Mouse (Mus musculus): ENCODE results near the gene Rnls. TPM values are rescaled to one million over a fixed set of nuclear protein-coding genes. Genes with fewer than 3 reads are reported as not detected.
"Not testable (repeated sequence)": the region's sequence is repeated elsewhere in the genome, so short reads cannot be mapped to it uniquely, and the experiment has no call there.

Gene Rnls
- polyA plus RNA-seq (2016; fragmentation: Nextera tagmentation; extraction: Ambion mirVana) = 8.2 and 8.7 TPM in 2 replicates

DNA sequence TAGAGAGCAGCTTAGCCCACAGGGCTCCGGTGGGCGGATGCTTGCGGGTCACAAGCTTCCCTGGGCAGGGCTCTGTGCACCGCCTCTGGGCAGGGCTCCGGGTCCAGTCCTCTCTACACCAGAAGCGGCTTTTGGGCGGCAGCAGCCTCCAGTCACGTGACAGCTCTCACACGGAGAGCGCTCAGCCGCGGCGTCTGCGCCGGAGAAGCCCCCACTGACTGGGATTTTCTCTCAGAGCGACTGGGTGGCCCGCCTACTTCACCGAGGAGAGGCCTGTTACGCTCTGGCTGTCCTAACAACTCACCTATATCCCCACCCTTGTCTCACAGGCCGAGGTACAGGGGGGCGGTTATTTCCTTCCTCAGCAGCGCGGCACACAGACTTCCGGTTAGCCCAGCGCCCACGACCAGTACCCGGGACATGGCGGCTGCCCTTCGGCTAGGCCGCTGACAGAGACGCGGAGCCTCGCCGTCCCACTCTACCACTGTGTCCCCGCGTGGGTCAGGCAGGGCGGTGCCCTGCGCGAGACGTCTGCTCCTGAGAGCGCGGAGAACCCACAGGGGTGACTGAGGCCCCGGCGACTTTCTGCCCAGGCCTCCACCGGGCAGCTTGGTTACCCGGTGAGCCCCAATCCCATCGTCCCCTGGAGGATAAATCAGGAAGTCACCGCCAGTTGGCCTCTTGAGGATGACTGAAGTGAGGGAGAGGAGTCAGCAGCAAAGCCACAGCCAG is at the start of gene Rnls:
TSS of gene Rnls (minus strand) at position 645 of the 732 bp plus-strand sequence.
- Histone ChIP-seq H3K27ac (peak within 1 kb of the TSS; percentile 80), H3K4me2 (replicated peaks) (peak within 1 kb of the TSS; percentile 67), H3K9me3 (no peaks in the 10 kb centered on the region), H3K9ac (peak within 1 kb of the TSS; percentile 79), H3K36me3 (no peaks in the 10 kb centered on the region), H3K4me3 (peak within 1 kb of the TSS; percentile 58), H3K4me1 (0 out of 2 replicates have a peak, but pooled peaks cover 2% of the 10 kb centered on the region), H3K27me3 (replicated peaks) (no peaks in the 10 kb centered on the region)
- 1% methylated on average over 48 of the region's 48 CpGs for WGBS
- ATAC-seq (ENCODE audit: low FRiP score, low read depth) = peak; percentile 99

- 57% methylated on average over 2 of the region's 2 CpGs for WGBS
- H3K4me2 ChIP-seq (replicated peaks) = no peak overlapping the region
- no peaks in the 10 kb centered on the region for H3K4me1 ChIP-seq
- no peaks in the 10 kb centered on the region for H3K9me3 ChIP-seq
- H3K27me3 ChIP-seq (replicated peaks) = no peaks in the 10 kb centered on the region
- ATAC-seq (ENCODE audit: low FRiP score, low read depth) = no peak
- H3K4me3 ChIP-seq = no peak overlapping the region
- no peaks in the 10 kb centered on the region for H3K36me3 ChIP-seq
- no peak overlapping the region for H3K27ac ChIP-seq
- no peak overlapping the region for H3K9ac ChIP-seq
Observed at GRCm38 (mm10) chr19:33429457-33429856, 37.4 kb upstream of the Rnls start.

DNA sequence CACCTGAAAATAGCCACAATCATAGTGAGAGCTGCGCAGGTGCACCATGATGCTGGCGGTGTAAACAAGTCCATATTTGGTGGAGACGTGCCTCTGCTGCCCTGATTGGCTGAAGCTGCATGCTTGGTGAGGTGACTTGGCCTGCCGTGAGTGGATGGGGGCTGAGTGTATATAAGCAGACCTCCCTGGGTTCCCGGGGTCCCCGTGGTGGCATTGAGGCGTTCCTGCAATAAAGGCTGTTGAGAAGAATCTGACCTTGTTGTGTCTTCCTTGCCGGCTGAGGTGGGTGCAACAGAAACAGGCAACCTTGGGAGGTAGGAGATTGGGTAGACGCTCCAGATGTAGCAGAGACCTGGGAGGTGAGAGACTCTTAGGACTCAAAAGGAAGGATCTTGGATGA is 27.3 kb upstream of the Rnls start:
- H3K27ac ChIP-seq; H3K4me3 ChIP-seq; ATAC-seq (ENCODE audit: low FRiP score, low read depth); H3K27me3 ChIP-seq (replicated peaks); H3K4me2 ChIP-seq (replicated peaks); H3K9me3 ChIP-seq; H3K4me1 ChIP-seq; H3K36me3 ChIP-seq; H3K9ac ChIP-seq: not testable (repeated sequence)
- 82% methylated on average over 9 of the region's 9 CpGs for WGBS

DNA sequence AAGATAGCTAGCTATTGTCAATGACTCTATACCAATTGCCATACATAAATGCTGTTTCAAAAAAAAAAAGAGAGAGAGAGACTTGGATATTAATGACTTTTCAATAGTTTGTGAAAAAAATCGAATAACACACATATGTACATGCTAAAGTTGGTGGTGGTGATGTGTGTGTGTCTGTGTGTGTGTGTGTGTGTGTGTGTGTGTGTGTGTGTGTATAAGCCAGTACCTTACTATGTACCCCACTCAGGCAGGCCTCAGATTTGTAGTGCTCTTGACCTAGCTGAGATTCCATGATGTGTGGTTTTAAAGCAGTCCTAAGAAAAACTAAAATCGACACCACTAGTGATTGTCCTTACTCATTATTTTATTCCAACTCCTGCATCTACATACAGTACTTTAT is 11.3 kb downstream of the Rnls start:
- Histone ChIP-seq H3K4me3 (no peak overlapping the region), H3K36me3 (no peaks in the 10 kb centered on the region), H3K4me1 (no peaks in the 10 kb centered on the region), H3K9ac (no peak overlapping the region), H3K27me3 (replicated peaks) (no peaks in the 10 kb centered on the region), H3K9me3 (no peaks in the 10 kb centered on the region), H3K27ac (no peak overlapping the region), H3K4me2 (replicated peaks) (no peak overlapping the region)
- WGBS = 77% methylated on average over 2 of the region's 2 CpGs
- 0 out of 2 replicates have a peak, but pooled peaks have one; percentile 48 for ATAC-seq (ENCODE audit: low FRiP score, low read depth)

- no peak overlapping the region for H3K27ac ChIP-seq
- H3K9me3 ChIP-seq = no peaks in the 10 kb centered on the region
- H3K4me2 ChIP-seq (replicated peaks) = no peak overlapping the region
- no peaks in the 10 kb centered on the region for H3K36me3 ChIP-seq
- 0 out of 2 replicates have a peak, but pooled peaks have one; percentile 17 for ATAC-seq (ENCODE audit: low FRiP score, low read depth)
- no peaks in the 10 kb centered on the region for H3K4me1 ChIP-seq
- H3K9ac ChIP-seq = no peak overlapping the region
- no peak overlapping the region for H3K4me3 ChIP-seq
- no peaks in the 10 kb centered on the region for H3K27me3 ChIP-seq (replicated peaks)
- 23% methylated on average over 3 of the region's 3 CpGs for WGBS
Observed at GRCm38 (mm10) chr19:33380386-33380785, 11.7 kb downstream of the Rnls start.

DNA sequence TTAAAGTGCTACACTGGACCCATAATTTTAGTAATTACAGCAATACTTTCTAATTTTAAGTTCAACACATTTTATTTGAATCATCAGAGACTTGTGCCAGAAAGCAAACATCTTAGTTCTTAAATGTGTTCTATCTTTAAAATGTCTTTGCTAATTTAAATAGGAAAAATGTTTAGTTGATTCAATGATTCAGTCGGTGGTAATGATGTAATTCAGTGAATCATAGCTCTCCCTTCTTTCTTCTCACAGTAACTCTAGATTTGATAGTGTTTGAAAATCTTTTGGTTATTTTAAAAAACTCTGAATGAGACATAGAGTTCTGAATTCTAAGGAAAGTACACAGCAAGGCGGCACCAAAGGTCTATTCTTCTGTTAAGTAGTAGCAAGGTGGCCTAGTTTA is 23.3 kb downstream of the Rnls start:
- Histone ChIP-seq H3K9ac (no peak overlapping the region), H3K4me3 (no peak overlapping the region), H3K36me3 (no peaks in the 10 kb centered on the region), H3K27ac (no peak overlapping the region), H3K4me1 (no peaks in the 10 kb centered on the region), H3K27me3 (replicated peaks) (no peaks in the 10 kb centered on the region), H3K9me3 (no peaks in the 10 kb centered on the region), H3K4me2 (replicated peaks) (no peak overlapping the region)
- 84% methylated on average over 2 of the region's 2 CpGs for WGBS
- no peak for ATAC-seq (ENCODE audit: low FRiP score, low read depth)

- Histone ChIP-seq H3K27me3 (replicated peaks) (no peaks in the 10 kb centered on the region), H3K4me3 (no peak overlapping the region), H3K36me3 (no peaks in the 10 kb centered on the region), H3K4me1 (no peaks in the 10 kb centered on the region), H3K9me3 (no peaks in the 10 kb centered on the region), H3K4me2 (replicated peaks) (no peak overlapping the region), H3K9ac (no peak overlapping the region), H3K27ac (no peak overlapping the region)
- ATAC-seq (ENCODE audit: low FRiP score, low read depth) = peak; percentile 90
- WGBS = 18% methylated on average over 3 of the region's 3 CpGs
Observed at GRCm38 (mm10) chr19:33366661-33367060, 25.4 kb downstream of the Rnls start.

GRCm38 (mm10) chr19:33357019-33357418 is 35.1 kb downstream of the Rnls start:
- H3K9me3 ChIP-seq = no peaks in the 10 kb centered on the region
- WGBS = 79% methylated on average over 3 of the region's 3 CpGs
- no peak for ATAC-seq (ENCODE audit: low FRiP score, low read depth)
- no peak overlapping the region for H3K9ac ChIP-seq
- no peaks in the 10 kb centered on the region for H3K27me3 ChIP-seq (replicated peaks)
- H3K4me3 ChIP-seq = no peak overlapping the region
- no peak overlapping the region for H3K4me2 ChIP-seq (replicated peaks)
- no peaks in the 10 kb centered on the region for H3K4me1 ChIP-seq
- H3K27ac ChIP-seq = no peak overlapping the region
- no peaks in the 10 kb centered on the region for H3K36me3 ChIP-seq

- Histone ChIP-seq H3K9me3 (no peaks in the 10 kb centered on the region), H3K9ac (no peak overlapping the region), H3K4me2 (replicated peaks) (no peak overlapping the region), H3K4me3 (no peak overlapping the region), H3K4me1 (no peaks in the 10 kb centered on the region), H3K27me3 (replicated peaks) (no peaks in the 10 kb centered on the region), H3K27ac (no peak overlapping the region), H3K36me3 (no peaks in the 10 kb centered on the region)
- ATAC-seq (ENCODE audit: low FRiP score, low read depth) = no peak
- WGBS = 95% methylated on average over 1 of the region's 1 CpGs
Observed at GRCm38 (mm10) chr19:33340119-33340518, 52.0 kb downstream of the Rnls start.

DNA sequence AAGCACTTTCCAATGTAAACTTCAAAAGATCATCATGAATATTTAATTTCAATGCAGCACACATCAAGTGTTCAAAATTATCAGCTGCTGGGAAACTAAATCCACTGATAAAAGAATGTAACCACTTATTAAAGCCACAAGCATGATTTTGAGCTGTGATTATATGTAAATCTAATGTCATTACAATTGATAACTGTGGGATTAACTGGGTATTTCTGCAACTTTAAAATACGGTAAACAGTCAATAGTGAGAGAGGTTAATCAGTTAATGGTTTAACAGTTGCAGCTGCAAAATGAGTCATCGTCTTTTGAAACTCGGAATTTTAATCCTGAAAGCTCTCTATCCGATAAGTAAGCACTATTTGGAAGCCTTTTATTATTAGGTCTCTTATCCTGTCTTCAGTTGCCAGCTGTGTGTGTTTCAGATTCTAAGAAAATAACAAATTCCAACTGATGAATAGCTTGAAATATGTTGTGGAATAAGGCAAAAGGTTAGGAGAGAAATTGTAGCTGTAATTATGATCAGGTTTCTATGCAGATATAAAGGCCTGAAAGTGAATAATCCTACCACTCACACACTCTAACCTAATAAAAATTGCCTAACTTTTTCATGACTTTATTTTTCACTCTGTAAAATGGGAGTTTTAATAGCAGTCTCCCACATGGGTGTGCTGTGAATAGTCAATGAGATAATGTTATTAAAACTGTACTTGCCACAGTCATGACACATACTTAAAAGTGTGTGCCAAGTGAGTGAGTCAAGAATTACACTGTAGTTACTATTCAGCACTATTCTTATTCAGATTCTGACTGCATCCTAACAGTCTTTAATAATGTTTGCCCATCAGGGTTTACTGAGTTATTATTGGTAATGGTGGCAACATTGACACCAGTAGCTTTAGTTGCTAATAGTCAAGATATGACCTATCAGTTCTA is 65.1 kb downstream of the Rnls start:
- no peak overlapping the region for H3K4me3 ChIP-seq
- no peaks in the 10 kb centered on the region for H3K4me1 ChIP-seq
- no peaks in the 10 kb centered on the region for H3K27me3 ChIP-seq (replicated peaks)
- no peaks in the 10 kb centered on the region for H3K9me3 ChIP-seq
- no peak overlapping the region for H3K27ac ChIP-seq
- no peak overlapping the region for H3K4me2 ChIP-seq (replicated peaks)
- no peaks in the 10 kb centered on the region for H3K36me3 ChIP-seq
- WGBS = 89% methylated on average over 4 of the region's 4 CpGs
- no peak overlapping the region for H3K9ac ChIP-seq
- ATAC-seq (ENCODE audit: low FRiP score, low read depth) = no peak

DNA sequence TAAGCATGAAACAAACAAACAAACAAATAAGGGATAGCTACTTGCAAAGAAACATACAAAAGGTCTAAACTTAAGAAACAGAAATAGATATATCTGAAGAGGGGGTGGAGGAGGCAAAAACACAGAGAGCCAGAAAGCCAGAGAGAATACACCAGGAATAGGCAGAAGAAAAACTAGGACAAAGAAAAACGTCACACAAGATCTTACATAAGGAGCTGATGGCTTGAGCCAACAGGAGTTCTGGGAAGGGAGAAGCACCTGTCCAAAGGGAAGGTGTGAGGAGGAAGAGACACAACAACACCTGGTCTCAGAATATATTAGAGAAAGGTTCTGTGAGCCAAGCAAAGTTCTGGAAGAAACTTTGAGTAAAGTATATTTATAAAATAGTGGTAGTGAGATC is 73.3 kb downstream of the Rnls start:
- Histone ChIP-seq H3K36me3 (no peaks in the 10 kb centered on the region), H3K4me1 (no peaks in the 10 kb centered on the region), H3K9me3 (no peaks in the 10 kb centered on the region), H3K4me2 (replicated peaks) (no peak overlapping the region), H3K4me3 (no peak overlapping the region), H3K27me3 (replicated peaks) (no peaks in the 10 kb centered on the region), H3K27ac (no peak overlapping the region), H3K9ac (no peak overlapping the region)
- no peak for ATAC-seq (ENCODE audit: low FRiP score, low read depth)
- 58% methylated on average over 1 of the region's 1 CpGs for WGBS

- WGBS = 78% methylated on average over 4 of the region's 4 CpGs
- Histone ChIP-seq H3K27me3 (replicated peaks) (no peaks in the 10 kb centered on the region), H3K4me1 (no peaks in the 10 kb centered on the region), H3K9me3 (no peaks in the 10 kb centered on the region), H3K36me3 (no peaks in the 10 kb centered on the region), H3K4me3 (no peak overlapping the region), H3K9ac (no peak overlapping the region), H3K27ac (no peak overlapping the region), H3K4me2 (replicated peaks) (no peak overlapping the region)
- no peak for ATAC-seq (ENCODE audit: low FRiP score, low read depth)
Observed at GRCm38 (mm10) chr19:33317130-33317529, 75.0 kb downstream of the Rnls start.
